Mouse (Mus musculus): ENCODE data around the gene Cmtr1.
"Not testable (repeated sequence)": the region's sequence is repeated elsewhere in the genome, so short reads cannot be mapped to it uniquely, and the experiment has no call there.

Cmtr1 gene

GRCm38 (mm10) chr17:29660076-29660761, at the start of gene Cmtr1:
Gene Cmtr1 (plus strand): TSS chr17:29660595.
- DNase-seq (ENCODE audit: low spot score in 2 of 2): peak; percentile 85 to 92

- DNase-seq (ENCODE audit: low spot score in 2 of 2): not testable (repeated sequence)
Measured at GRCm38 (mm10) chr17:29613453-29613852, 46.9 kb upstream of the Cmtr1 start.

GRCm38 (mm10) chr17:29614115-29615023, 46.0 kb upstream of the Cmtr1 start, which contains the start of the genes Rnf8 and Gm28043:
Gene Rnf8 (plus strand): TSS chr17:29614790.
Gene Gm28043 (plus strand): TSS chr17:29614876.
- peak; percentile 88 to 96 for DNase-seq (ENCODE audit: low spot score in 2 of 2)

DNA sequence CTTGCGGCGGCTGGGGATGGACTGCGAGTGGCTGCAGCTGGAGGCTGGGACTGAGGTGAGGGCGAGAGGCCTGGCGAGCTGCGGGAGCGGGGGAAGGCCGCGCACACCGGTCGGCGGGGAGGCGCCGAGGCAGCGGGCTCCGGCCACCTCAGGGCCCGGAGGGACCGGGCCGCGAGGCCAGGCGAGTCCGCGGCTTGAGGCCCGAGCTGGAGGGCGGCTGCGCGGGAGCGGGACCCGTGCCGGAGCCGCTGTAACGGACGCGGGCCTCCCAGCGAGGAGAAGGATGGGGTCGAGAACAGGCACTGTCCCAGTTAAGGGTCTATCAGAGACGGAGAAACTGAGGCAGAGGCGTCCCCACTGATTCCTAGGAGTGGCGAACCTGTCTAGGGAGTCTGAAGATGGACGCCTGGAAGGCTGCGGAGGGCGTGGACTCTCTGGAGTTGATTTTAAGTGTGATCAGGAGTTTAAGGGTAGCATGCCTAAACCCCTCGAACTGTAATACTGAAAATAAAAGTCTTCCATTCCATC, 45.3 kb upstream of the Cmtr1 start:
- peak; percentile 6 to 24 for DNase-seq (ENCODE audit: low spot score in 2 of 2)

GRCm38 (mm10) chr17:29615616-29616015, 44.8 kb upstream of the Cmtr1 start:
- DNase-seq (ENCODE audit: low spot score in 2 of 2): no peak

GRCm38 (mm10) chr17:29619231-29619630, 41.2 kb upstream of the Cmtr1 start:
- no peak for DNase-seq (ENCODE audit: low spot score in 2 of 2)

- DNase-seq (ENCODE audit: low spot score in 2 of 2): no peak
Measured at GRCm38 (mm10) chr17:29623488-29623887, 36.9 kb upstream of the Cmtr1 start.

- no peak for DNase-seq (ENCODE audit: low spot score in 2 of 2)
Measured at GRCm38 (mm10) chr17:29627285-29627684, 33.1 kb upstream of the Cmtr1 start.

DNA sequence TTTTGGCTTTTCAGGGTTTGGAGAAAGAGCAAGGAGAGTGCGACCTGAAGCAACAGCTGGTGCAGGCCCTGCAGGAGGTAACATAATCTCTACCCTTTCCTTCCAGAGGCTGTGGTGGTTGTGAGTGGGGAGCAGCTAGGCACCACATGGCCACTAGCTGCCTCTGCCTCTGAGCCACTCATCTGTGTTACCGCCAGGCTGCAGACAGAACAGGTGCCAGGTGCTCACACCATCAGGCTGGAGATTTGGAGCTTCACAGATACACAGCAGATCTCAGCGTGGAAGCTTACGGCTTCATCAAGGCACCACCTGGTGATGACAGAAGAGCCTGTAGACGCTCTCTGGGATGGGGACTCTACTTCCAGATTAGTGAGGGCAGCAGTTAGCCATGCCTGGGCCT, 31.4 kb upstream of the Cmtr1 start:
- DNase-seq (ENCODE audit: low spot score in 2 of 2): no peak

DNA sequence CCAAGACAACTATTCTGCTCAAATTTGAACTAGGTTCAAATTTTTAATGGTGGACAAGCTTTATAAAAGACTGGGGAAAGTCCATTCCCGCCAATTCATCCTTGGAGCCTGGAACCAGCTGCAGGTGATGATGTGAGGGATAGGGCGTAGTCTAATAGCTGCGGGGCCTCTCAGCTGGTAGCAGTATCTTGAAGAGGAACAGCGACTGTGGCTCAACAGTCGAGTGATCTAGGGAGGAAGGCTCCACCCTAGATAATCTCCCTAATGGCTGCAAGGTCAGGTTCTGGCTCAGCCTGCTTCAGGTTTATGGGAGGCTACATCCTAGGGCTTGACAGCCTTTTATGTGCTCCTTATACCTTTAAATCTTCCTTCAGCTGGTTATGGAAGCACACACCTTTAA, 30.8 kb upstream of the Cmtr1 start:
- no peak for DNase-seq (ENCODE audit: low spot score in 2 of 2)

DNA sequence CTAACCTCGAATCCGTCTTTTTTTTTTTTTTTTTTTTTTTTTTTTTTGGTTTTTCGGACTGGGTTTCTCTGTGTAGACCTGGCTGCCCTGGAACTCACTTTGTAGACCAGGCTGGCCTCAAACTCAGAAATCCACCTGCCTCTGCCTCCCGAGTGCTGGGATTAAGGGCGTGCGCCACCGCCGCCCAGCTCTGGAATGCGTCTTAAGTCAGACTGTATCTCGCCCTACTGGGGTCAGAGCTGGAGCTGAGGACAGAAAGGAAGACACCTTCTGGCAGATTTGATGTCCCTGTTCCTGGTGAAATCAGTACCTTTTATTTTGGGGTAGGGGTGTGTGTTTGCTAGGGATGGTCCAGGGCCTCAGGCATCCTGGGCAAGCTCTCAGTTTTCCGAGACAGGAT, 28.1 kb upstream of the Cmtr1 start:
- no peak for DNase-seq (ENCODE audit: low spot score in 2 of 2)

- no peak for DNase-seq (ENCODE audit: low spot score in 2 of 2)
Measured at GRCm38 (mm10) chr17:29635492-29635891, 24.9 kb upstream of the Cmtr1 start.

DNA sequence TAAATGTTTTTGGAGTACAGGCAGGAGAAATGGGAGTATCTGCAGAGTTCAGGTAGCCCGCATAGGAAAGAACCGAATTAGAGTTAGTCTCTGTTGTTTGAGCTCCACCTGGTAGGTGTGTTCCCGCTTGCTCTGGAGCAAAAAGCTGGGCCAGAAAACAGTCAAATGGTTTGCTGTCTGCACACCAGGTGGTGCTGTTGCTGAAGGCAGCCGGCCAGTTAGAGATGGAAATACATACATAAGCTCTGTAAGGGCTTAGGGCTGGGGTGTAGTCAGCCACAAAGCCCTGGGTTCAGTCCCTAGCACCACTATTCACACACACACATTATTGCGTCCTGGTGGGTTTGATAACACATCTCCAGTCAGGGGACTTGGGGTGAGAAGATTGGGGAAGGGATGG, 24.3 kb upstream of the Cmtr1 start:
- DNase-seq (ENCODE audit: low spot score in 2 of 2): no peak

DNA sequence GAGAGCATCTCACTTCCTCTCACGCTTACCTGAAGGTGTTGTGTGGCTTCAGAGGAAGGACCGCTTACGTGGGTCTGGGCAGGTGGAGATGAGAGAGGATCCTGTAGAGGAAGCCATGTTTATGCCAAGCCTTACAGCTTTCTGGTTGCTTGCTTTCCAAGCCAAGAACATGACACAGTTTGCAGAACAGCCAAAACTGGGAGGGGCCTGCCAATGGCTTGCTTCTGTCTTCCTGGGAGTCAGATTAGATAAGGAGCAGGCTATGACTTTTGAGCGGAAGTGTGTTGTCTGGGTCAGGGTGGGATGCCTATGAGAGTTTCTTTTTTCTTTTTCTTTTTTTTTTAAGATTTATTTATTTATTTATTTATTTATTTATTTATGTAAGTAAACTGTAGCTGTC, 23.0 kb upstream of the Cmtr1 start:
- DNase-seq (ENCODE audit: low spot score in 2 of 2): no peak

DNA sequence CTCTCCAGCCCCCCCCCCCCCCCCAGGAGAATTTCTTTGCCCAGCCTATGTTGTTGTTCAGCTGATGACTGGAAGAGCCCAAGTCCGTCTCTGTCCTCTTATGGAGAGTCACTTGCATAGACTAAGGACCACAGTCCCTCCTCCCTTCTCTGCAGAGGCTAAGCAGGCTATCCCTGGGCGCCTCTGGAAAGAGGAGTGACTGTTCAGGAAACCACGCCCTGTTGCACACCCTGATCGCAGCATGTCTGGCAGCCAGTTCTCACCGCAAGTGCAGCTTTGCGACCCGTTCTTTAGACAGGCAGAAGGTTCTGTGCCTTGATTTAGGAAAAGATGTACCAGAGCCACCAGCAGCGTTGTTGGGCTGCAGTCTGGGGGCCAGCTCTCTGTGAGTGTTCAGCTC, 22.5 kb upstream of the Cmtr1 start:
- DNase-seq (ENCODE audit: low spot score in 2 of 2): no peak

GRCm38 (mm10) chr17:29640971-29641370, 19.4 kb upstream of the Cmtr1 start:
- DNase-seq (ENCODE audit: low spot score in 2 of 2): no peak

GRCm38 (mm10) chr17:29642219-29642618, 18.2 kb upstream of the Cmtr1 start:
- no peak for DNase-seq (ENCODE audit: low spot score in 2 of 2)

GRCm38 (mm10) chr17:29658249-29658648, 2.1 kb upstream of the Cmtr1 start:
- DNase-seq (ENCODE audit: low spot score in 2 of 2): no peak

DNA sequence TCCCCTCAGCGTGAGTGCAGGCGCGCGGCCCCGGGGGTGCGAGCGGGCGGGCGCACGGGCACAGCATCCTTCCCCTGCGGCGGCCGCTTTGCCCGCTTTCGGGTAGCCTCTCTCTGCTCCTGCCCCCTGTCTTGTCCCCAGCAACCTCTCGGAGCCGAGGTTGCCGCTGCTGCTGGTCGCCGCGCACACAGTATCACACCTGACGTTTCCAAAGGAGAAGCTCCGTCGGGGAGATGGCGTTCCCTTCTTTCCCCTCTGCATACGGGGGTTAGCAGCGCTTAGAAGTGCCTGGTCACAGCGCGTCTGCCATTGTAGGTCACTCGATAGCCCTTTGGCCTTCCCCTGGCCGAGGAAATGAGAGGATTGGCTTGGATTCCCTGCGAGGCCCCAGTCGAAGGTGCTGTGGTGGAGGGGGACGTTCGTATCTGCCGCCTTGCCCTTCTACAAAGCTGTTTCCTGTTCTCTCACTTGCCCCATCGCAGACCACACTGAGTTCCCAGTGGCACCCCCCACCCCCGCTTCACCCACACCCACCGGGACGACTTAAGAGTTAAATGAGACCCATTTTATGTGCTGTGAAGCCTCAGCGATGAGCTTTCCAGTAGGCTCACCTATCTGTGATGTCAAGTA, 482 bp downstream of the Cmtr1 start:
- peak; percentile 32 to 34 for DNase-seq (ENCODE audit: low spot score in 2 of 2)

- DNase-seq (ENCODE audit: low spot score in 2 of 2): no peak
Measured at GRCm38 (mm10) chr17:29662145-29662544, 1.8 kb downstream of the Cmtr1 start.

GRCm38 (mm10) chr17:29668051-29668986, 7.9 kb downstream of the Cmtr1 start:
- no peak for DNase-seq (ENCODE audit: low spot score in 2 of 2)

All from thymus, postnatal 10 days (tissue).